Mouse (Mus musculus) brain, embryonic 14.5 days (tissue): Measurements from ENCODE around the gene Aaed1. TPM values are rescaled to one million over a fixed set of nuclear protein-coding genes. Genes with fewer than 3 reads are reported as not detected.

Source experiments
- DNase-seq: peaks from one replicate; pipeline ENCODE4 v3.0.0-alpha.2; 2011; ENCODE audit warnings: low read depth
- CTCF ChIP-seq: fragments of 200-500 bp; IDR thresholded peaks from 2 replicates; pipeline ENCODE4 v1.5.1; 2012; ENCODE audit warnings: inconsistent platforms, mild to moderate bottlenecking, moderate library complexity, borderline replicate concordance; ENCODE audit not compliant: insufficient read depth, insufficient read length; ENCODE audit errors: extremely low read depth
- POLR2A ChIP-seq: fragments of 200-500 bp; IDR thresholded peaks from 2 replicates; pipeline ENCODE4 v1.6.1; 2012; ENCODE audit warnings: mild to moderate bottlenecking, inconsistent platforms, borderline replicate concordance; ENCODE audit not compliant: poor library complexity, insufficient read depth, insufficient read length, severe bottlenecking; ENCODE audit errors: extremely low read depth
- polyA plus RNA-seq: library from polyadenylated mRNA; depleted of rRNA; stranded (reverse); fragments of >200 nt; gene quantifications from 2 replicates; pipeline ENCODE4 v1.2.3, GENCODE M21; 2012

Gene Aaed1
- polyA plus RNA-seq, 1 experiment, result 5.8 TPM

- no peak for TF ChIP-seq POLR2A
- TF ChIP-seq CTCF, result peak; percentile 81; the same call in 1 of the 2 replicates
- DNase-seq, result peak; percentile 87
Measured at GRCm38 (mm10) chr13:64306078-64306477, 6.4 kb downstream of the Aaed1 start.

- TF ChIP-seq CTCF (no peak), POLR2A (no peak)
- DNase-seq, result no peak
Measured at GRCm38 (mm10) chr13:64299069-64299468, 13.4 kb downstream of the Aaed1 start.

- DNase-seq, result no peak
- TF ChIP-seq CTCF (no peak), POLR2A (no peak)
Measured at GRCm38 (mm10) chr13:64286791-64287190, 25.7 kb downstream of the Aaed1 start.

- TF ChIP-seq CTCF (no peak), POLR2A (no peak)
- DNase-seq, result no peak
Measured at GRCm38 (mm10) chr13:64286321-64286720, 26.2 kb downstream of the Aaed1 start.

GRCm38 (mm10) chr13:64284676-64285075 is 27.8 kb downstream of the Aaed1 start:
- DNase-seq, result no peak
- TF ChIP-seq POLR2A, result no peak
- no peak for TF ChIP-seq CTCF

GRCm38 (mm10) chr13:64280940-64281339 is 31.6 kb downstream of the Aaed1 start:
- TF ChIP-seq CTCF (no peak), POLR2A (no peak)
- no peak for DNase-seq

GRCm38 (mm10) chr13:64275754-64276127 is 36.8 kb downstream of the Aaed1 start:
- TF ChIP-seq CTCF (no peak), POLR2A (no peak)
- DNase-seq, result peak; percentile 6

GRCm38 (mm10) chr13:64274879-64275753 is 37.4 kb downstream of the Aaed1 start, which contains the start of gene Cdc14b:
Gene Cdc14b (minus strand): TSS chr13:64275290.
- DNase-seq, result peak; percentile 96
- TF ChIP-seq CTCF, result no peak
- no peak for TF ChIP-seq POLR2A

GRCm38 (mm10) chr13:64273891-64274844 is 38.3 kb downstream of the Aaed1 start:
- TF ChIP-seq POLR2A (no peak), CTCF (no peak)
- peak; percentile 67 for DNase-seq

- TF ChIP-seq CTCF, result no peak
- no peak for TF ChIP-seq POLR2A
- no peak for DNase-seq
Measured at GRCm38 (mm10) chr13:64273352-64273751, 39.2 kb downstream of the Aaed1 start.

GRCm38 (mm10) chr13:64268384-64268783 is 44.1 kb downstream of the Aaed1 start:
- DNase-seq, result no peak
- TF ChIP-seq POLR2A (no peak), CTCF (no peak)
